Mouse (Mus musculus): ENCODE measurements around the gene Slc38a6.

Slc38a6 gene

DNA sequence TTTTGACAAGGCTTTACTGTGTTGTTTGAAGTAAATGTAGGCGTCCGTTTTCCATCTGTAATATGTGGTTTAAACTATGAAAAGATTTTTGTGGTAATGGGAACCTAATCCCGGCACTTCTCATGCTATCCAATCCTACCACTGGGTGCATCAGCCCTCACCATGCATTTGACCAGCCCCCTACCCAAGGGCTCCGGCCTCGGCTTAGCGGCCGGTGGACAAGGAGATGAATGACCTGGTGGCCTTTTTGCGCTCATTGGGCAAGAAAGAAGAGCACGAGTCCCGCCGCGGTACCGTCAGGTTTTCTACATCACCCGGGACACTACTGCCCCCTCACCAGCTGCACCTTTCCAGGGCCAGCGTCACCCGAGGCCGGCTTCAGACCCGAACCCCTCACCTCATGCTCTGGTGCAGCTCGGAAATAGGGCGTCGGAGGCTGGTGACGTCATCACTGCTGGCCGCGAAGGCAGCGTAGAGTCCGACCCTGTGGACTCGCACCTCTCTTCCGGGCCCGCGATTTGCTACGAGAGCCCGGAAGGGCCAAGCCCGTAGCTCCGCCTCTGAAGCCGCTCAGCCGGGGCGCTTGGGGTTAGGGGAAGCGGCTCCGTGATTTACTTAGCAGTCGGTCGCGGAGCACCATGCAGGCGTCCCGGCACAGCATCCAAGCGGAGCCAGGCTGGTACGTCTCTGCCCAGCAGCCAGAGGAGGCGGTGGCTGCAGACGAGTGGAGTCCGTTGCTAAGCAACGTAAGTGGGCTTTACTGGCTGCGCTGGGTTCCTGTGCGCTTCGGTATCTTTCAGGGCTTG is at the start of gene Slc38a6, which contains the start of gene Trmt5:
TSS of gene Slc38a6 (plus strand) at position 493 of the 806 bp plus-strand sequence.
TSS of gene Trmt5 (minus strand) at position 424 of the 806 bp plus-strand sequence.
- DNase-seq (ENCODE audit: low spot score in 2 of 2) = peak; percentile 93 to 94

DNA sequence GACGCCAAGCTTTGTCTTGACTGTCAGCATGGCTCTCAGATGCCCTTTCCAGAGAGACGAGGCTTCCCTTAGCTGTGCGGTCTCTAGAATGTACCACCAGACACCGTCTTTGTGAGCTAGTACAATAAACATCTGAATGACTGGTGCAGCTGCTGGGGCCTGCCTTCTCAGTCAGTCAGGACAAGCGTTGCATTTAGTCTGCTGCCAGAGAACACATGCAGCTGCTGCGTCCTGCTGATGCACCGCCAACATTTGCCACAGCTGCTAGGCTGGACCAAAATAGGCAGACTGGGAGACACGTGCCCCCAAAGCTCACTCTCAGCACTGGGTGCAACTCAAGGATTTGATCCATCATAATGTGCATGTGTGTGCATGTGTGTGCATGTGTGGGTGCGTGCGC is 44.6 kb upstream of the Slc38a6 start:
- DNase-seq (ENCODE audit: low spot score in 2 of 2) = no peak

DNA sequence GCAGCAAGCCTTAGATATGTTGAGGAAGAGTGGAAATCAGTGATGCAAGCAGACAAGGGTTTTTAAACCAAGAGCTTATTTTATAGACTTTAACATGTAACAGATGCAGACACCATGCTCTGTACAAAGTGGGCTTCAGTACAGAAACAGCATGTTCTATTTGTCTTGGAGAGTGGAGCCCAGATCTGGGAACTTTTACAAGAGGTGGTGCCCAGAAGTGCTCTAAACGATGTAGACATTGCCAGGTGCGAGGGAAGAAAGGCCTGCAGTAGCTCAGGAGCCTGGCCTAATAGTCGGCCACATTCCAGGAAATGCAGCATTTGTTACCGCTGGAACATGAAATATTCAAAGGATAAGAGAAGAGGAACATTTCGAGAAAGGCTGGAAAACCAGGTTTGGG is 40.9 kb upstream of the Slc38a6 start:
- DNase-seq (ENCODE audit: low spot score in 2 of 2) = no peak

DNA sequence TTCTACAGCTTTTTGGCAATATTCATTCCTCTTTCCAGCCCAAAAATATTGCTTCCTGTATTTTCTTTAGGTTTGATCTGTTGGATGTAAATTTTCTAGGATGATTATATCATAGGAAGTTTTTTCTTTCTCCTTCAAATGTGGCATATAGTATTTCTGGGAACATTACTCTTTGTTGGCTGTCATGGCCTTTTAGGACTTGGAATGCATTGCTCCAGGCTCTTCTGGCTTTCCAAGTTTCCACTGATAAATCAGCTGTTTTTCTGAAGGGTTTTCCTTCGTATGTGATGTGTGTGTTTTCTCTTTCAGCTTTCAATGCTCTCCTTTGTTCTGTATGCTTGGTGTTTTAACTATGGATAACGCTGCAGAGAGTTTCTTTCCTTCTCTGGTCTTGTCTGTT is 31.6 kb upstream of the Slc38a6 start:
- DNase-seq (ENCODE audit: low spot score in 2 of 2) = no peak

DNA sequence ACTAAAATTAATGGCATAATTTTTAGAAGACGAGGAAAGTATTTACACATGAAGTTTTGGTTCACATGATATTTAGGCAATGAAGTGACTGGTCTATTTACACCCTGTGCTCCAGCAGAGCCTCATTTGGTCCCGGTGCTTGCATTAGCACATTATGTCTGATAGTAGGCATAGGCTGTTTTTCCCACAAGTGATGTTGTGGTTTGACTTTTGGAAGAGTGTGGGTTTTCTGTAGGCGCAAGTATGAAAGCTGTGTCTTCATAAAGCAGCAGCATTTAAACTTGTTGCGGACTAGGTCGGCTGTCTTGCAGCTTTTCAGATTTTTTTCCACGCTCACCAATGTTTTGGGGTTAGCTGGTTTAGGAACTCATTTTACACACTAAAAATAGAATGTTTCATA is 27.3 kb upstream of the Slc38a6 start:
- no peak for DNase-seq (ENCODE audit: low spot score in 2 of 2)

DNA sequence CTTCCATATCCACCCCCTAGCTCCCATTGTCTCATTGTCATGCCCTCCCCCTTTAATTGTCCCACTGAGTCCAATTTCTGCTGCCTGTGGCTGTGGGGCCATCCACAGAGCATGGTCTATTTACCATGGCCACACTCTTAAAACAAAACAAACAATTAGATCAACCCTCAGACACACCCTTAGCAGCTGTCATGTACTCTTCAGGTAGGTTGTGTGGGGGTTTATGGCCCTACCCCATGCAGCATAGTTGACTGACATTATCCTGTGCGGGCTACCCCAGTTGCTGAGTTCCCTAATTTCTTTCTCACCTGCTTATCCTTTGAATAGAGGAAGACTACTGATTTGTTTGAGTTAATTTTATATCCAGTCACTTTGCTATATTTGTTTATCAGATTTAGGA is 26.2 kb upstream of the Slc38a6 start:
- no peak for DNase-seq (ENCODE audit: low spot score in 2 of 2)

DNA sequence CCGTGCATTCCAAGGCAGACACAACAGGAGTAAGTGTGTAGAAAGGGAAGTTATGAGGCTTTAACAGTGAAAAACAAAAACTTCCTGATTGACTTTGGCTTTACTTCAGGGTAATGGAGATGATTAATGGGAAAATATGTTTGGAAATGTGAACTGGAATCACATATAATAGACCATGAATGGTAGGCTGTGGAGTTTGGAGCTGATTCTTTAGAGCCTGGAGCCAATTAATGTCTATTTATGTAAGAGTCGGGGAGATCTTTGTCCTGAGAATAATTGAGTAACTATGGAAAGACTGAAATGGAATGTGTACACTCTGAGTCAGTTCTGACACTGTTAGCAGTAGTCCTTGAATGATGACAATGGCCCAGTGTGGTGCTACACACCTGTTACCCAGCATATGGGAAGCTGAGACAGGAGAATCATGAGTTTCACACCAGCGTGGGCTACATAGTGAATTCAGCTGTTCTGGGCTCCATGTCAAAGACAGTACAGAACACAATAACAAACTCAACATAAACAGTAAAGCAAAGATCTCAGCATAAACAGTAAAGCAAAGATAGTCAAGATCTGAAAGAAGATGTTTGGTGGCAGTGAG is 21.1 kb upstream of the Slc38a6 start:
- no peak for DNase-seq (ENCODE audit: low spot score in 2 of 2)

DNA sequence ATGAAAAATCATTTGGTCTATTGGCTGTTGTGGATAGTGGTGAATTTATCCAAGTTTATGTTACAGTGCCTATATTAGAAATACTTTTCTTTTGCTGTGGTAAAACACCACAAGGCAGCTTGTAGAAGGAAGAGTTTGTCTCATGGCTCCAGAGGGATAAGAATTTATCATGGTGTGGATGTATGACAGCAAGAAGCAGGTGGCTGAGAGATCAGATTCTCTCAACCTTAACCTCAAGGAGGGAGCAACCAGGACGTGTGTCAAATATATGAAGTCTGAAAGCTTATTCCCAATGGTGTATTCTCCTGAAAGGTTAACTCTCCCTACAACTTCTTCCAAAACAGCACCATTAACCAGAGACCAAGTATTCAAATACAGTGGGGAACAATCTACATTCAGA is 20.0 kb upstream of the Slc38a6 start:
- DNase-seq (ENCODE audit: low spot score in 2 of 2) = no peak

DNA sequence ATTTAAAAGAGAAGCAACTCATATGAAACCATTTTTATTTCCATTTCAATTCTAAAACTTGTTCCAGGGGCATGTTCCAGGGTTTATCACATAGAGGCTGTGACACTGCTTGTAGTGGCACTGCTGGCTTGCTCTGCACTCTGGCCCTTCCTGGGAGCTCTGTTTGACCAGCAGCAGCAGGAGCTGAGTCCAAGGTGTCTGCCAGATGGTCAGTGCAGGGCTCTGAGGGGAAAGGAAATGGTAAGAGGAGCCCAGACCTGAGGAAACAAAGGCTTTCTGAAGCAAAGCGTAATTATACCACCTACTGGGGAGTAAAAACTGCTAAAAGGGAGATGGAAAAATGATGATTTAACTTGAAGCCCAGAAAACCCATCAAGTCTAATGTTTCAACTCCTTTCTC is 18.1 kb upstream of the Slc38a6 start:
- no peak for DNase-seq (ENCODE audit: low spot score in 2 of 2)

DNA sequence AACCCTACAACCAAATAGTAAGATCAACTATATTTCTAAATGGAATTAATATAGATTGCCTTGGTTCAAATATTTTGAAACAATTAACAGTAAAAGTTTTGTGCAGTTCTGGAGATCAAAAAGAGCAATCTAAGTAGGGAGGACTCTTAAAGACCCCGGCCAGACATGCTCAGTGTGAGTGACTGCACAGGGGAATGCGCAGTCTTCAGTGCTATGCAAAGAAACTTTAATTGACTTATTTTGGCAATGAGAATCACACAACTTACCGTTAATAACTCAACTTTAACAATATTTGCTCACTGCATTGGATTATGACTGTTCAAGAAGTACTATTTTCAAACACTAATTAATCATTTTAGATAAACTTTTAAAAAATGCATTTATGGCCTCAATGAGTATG is 17.0 kb upstream of the Slc38a6 start:
- no peak for DNase-seq (ENCODE audit: low spot score in 2 of 2)

DNA sequence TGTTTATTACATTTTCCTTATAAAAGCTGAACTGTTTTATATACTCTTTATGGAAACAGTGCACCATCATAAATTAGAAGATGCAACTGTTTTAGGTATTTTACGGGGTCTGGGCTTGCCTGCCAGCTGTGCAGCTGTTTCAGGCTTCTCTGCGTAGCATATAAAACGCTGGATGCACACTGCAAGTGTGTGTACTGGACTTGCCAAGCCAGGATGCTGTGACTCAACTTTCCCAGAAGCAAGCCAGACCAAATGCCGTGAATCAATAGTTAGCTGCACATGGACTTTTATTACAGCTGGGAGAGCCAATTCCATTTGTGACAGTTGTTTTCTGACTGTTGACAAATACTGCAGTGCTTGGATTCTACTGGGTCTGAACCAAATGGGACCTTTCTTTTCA is 16.6 kb upstream of the Slc38a6 start:
- no peak for DNase-seq (ENCODE audit: low spot score in 2 of 2)

DNA sequence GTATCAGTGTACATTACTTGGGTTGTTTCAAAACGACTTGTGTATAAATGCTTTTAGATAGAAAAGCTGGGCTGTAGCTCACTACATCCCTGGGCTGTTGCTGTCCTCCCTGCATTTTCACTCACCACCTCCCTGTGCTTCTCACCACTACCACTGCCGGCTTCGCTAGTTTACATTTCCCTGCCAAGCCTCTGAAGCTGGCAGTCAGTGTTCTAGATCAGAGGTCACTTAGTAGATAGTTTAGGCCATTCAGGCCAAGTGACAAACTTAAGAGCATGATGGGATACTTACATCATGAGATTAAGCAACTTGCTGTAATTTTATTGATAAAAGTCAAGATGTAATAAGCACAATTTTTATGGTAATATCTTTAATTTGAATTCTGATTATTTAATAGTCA is 11.7 kb upstream of the Slc38a6 start:
- DNase-seq (ENCODE audit: low spot score in 2 of 2) = peak; percentile 16 to 25

DNA sequence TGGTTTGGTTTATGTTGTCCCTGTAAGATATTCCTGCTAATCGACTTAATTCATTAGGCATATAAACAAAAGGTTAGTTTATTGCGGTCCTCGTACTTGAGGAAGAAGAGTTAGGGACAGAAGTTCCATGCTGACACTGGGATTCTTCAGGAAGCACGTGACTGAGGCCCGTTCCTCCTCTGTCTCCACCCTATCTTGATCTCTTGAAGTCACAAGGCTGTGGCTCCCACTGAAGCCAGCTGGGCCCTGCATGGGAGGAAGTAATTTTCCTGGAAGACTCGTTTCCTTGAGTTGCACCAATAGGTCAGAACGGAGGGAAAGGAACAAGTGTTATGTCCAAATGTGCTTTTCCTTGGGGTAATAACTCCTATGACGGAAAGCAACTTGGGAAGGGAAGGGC is 1.0 kb downstream of the Slc38a6 start:
- peak; percentile 47 to 64 for DNase-seq (ENCODE audit: low spot score in 2 of 2)

DNA sequence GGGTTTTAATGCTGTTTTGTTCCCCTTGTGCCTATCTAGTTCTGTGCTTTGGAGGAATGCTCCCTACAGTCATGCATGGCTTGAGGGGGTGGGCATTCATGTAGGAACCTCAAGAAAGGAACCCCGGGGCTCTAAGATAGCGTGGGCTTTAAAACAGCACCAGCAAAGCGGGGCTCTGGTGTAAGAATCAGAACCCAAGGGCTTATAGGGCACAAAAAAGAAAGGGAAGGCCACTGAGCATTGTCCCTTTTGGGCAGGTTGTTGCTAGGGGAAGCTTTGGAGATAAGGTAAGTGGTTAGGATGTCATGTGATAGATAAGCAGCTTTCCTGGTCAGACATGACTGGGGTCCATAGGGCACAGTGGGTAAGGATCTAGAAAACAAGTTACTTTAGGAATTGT is 2.0 kb downstream of the Slc38a6 start:
- no peak for DNase-seq (ENCODE audit: low spot score in 2 of 2)

DNA sequence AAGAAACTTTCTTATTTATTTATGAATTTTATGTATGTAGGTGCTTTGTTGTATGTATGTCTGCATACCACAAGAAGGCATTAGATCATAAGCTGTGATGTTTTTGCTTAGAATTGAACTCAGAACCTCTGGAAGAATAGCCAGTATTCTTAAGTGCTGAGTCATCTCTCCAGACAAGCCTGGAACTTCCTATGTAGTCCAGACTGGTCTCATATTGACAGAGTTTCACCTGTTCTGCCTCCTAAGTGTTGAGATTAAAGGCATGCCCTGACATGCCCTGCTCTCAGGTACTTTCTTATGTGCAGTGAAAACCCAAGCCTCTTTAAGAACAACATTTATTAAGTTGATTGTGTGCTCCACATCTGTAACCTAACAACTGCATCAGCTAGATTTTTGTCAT is 8.3 kb downstream of the Slc38a6 start:
- no peak for DNase-seq (ENCODE audit: low spot score in 2 of 2)

DNA sequence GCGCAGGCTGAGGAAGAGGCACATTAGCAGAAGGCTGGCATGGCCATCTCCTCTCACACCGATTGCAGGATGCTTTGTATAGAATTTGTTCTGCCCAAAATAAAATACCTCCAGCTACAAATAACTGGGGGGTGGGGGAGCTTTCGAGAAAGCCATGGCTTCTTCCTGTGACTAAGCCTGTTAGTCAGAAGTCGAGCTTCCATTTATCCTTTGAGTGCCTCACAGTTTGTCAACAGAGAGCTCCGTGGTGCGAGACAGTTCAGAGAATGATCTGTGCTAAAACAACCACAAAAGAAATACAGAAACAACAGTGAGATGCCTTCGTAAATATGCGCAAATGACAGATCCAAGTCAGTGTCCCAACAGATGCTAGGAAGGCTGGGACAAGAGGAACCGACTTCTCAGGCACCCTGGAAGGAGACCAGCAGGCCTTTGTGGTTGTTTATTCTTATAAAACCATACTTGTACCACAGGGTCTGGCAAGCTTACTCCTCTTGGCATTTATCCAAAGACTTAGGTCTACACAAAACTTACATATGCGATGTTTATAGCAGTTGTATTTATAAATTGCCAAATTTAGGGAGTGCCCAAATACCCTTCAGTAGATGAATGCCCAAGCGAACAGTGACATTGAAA is 9.0 kb downstream of the Slc38a6 start:
- no peak for DNase-seq (ENCODE audit: low spot score in 2 of 2)

DNA sequence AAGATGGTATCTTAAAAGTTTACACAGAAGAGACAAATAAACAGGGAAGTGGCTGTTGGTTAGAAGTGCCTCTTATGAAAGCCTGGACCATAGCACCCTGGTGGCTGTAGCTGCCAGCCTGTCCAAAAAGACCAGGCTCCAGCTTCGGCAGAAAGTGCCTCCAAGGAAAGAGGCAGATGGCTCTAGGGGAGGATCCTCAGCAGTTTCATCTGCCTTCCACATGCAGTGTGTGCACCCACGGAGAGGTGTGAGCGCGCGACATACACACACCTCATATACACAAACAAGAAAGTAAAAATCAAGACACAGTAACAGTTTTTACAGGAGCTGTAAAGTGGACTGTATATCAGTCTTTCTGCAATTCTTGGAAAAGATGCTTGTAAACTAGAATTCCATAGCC is 12.0 kb downstream of the Slc38a6 start:
- DNase-seq (ENCODE audit: low spot score in 2 of 2) = no peak

DNA sequence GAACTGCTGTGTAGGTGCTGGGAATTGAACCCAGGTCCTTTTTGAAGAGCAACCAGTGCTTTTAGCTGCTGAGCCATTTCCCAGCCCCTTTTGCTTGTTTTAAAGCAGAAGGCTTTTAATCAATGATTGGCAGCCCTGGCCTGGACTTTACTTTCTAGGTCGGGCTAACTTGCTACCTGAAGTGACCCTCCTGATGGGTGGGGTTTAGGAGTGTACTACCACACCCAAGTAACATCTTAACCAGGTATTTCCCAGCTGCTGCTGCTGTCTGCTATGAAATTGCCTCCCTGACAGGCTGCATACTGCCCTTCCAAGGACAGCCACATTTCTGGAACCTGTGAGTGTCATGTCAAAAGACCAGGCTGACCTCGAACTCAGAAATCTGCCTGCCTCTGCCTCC is 14.0 kb downstream of the Slc38a6 start:
- no peak for DNase-seq (ENCODE audit: low spot score in 2 of 2)

DNA sequence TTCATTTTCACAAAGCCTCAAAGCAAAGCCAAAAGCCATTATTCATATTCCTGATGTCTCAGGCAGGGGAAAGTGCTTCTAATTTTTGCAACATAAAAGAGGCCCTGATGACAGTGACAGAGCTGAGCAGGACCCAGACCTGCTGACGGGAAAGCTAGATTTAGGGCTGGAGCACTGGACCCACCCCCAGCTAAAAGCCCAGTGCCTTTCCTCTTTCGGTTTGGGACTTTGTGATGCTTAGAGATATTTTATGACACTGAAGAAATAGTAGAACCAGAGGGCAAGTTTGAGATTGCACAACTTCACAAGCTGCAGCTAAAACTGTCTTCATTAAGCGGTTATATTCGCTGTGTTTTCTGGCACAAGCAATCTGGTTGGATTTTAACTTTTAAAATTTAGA is 18.1 kb downstream of the Slc38a6 start:
- DNase-seq (ENCODE audit: low spot score in 2 of 2) = no peak

DNA sequence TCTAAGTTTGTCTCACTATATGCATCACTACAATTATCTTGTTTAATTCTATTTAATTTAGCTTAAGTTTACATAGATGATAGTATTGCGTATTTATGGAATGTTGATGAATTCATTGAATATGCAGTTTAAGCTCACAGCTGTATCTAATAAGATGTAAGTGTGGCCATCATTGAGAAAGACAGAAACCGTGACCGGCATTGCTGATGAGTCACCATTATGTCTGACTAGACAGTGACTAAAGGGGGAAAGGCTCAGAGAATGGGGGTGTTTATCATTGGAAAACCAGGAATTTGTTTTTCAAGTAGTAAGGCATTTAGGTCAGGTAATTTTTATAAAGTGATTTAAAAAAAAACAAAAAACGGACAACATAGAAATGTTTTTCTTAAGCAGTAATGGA is 21.2 kb downstream of the Slc38a6 start:
- no peak for DNase-seq (ENCODE audit: low spot score in 2 of 2)

DNA sequence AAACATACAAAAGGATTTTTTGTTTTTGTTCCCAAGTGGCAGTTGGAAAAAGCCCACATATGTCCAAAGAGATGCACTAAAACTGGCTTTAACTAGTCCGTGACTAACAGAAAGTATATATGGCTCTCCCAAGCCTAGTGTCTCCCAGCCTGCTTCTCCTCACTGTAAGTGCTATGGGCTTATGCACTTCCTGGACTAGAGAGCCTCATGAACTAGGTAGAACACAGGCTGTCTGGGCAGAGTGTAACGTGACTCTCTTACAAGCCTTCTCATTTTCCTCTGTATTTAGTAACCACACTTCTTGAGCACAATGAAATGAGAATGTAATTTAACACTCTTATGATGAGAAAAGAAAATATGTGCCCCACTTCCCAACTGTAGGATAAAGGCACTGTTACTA is 22.1 kb downstream of the Slc38a6 start:
- no peak for DNase-seq (ENCODE audit: low spot score in 2 of 2)

DNA sequence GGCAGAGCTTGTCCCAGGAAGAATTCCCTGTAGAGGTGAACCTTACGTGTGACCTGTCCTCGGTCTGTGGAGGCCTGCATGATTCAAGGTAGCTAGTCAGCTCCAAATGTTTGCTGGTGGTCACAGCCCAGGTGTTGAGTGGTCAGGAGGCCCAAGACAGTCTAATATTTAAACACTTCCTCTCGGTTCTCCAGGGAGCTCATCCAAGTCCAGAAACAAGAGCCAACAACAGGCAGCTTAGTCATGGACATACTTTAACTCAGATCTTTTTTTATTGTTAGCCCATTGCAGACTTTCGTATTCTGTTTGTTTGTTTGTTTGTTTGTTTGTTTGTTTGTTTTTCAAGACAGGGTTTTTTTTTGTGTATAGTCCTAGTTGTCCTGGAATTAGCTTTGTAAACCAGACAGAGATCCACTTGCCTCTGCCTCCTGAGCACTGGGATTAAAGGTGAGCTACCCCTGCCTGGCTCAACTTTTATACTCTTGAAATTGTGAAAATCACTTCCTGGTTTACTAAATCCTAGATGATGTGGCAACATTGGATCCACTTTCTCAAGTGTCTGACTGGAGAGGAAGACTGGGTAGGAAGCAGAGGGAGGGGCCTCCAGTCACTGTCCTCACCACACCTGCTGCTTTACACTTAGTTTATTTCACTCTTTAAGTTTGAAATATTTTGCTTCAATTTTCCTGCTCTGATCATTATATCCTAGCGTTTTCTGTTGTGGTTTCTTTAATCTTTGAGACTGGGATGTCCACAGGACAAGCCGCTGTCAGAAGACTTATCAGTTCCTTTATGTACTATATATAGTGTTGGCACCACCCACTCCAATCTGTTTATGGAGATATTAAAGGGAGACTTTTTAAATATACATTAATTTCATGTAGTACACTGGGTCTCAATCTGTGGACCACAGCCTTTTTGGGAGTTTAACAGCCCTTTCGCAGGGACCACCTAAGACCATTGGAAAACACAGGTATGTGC is 31.4 kb downstream of the Slc38a6 start:
- DNase-seq (ENCODE audit: low spot score in 2 of 2) = no peak

Measured in heart, adult 9 months (tissue).